Mouse (Mus musculus) A20 (cell line): ENCODE measurements around the gene 4930558C23Rik.
A peak's percentile ranks its signal among the peaks of the same experiment; 100 is the strongest.
"Not testable (repeated sequence)": the region's sequence is repeated elsewhere in the genome, so short reads cannot be mapped to it uniquely, and the experiment has no call there.

Experiments used
- DNase-seq: peaks from one replicate; pipeline ENCODE4 v3.0.0-alpha.2; 2011; ENCODE audit warnings: low read depth, low spot score

4930558C23Rik gene

GRCm38 (mm10) chr3:95373208-95373607 lies 29.4 kb downstream of the 4930558C23Rik start:
- DNase-seq: no peak

- DNase-seq: no peak
Observed at GRCm38 (mm10) chr3:95370101-95370500, 32.5 kb downstream of the 4930558C23Rik start.

- DNase-seq: peak; percentile 50
Observed at GRCm38 (mm10) chr3:95360276-95360675, 42.4 kb downstream of the 4930558C23Rik start.

GRCm38 (mm10) chr3:95357746-95358145 lies 44.9 kb downstream of the 4930558C23Rik start:
- DNase-seq: no peak

GRCm38 (mm10) chr3:95356701-95357449 lies 45.8 kb downstream of the 4930558C23Rik start, which contains the start of gene Setdb1:
Gene Setdb1 (minus strand): TSS chr3:95357202.
- DNase-seq: peak; percentile 95

GRCm38 (mm10) chr3:95355911-95356544 lies 46.6 kb downstream of the 4930558C23Rik start:
- DNase-seq: not testable (repeated sequence)

GRCm38 (mm10) chr3:95349491-95349890 lies 53.1 kb downstream of the 4930558C23Rik start:
- DNase-seq: peak; percentile 64

- DNase-seq: not testable (repeated sequence)
Observed at GRCm38 (mm10) chr3:95348343-95348742, 54.3 kb downstream of the 4930558C23Rik start.

- no peak for DNase-seq
Observed at GRCm38 (mm10) chr3:95346454-95346853, 56.2 kb downstream of the 4930558C23Rik start.

- DNase-seq: not testable (repeated sequence)
Observed at GRCm38 (mm10) chr3:95343356-95344000, 59.2 kb downstream of the 4930558C23Rik start.

GRCm38 (mm10) chr3:95338251-95338650 lies 64.4 kb downstream of the 4930558C23Rik start:
- no peak for DNase-seq

- no peak for DNase-seq
Observed at GRCm38 (mm10) chr3:95337345-95337744, 65.3 kb downstream of the 4930558C23Rik start.
